Mouse (Mus musculus) bone marrow macrophage, adult 2 months (primary cell): ENCODE results near the gene Prune1.

Experiments
- CTCF ChIP-seq: IDR thresholded peaks from 2 replicates; pipeline ENCODE4 v1.5.1; 2012; ENCODE audit warnings: low read depth, mild to moderate bottlenecking, low read length, moderate library complexity
- POLR2A ChIP-seq: IDR thresholded peaks from 2 replicates; pipeline ENCODE4 v1.6.1; 2012; ENCODE audit warnings: mild to moderate bottlenecking, low read depth, low read length, borderline replicate concordance

DNA sequence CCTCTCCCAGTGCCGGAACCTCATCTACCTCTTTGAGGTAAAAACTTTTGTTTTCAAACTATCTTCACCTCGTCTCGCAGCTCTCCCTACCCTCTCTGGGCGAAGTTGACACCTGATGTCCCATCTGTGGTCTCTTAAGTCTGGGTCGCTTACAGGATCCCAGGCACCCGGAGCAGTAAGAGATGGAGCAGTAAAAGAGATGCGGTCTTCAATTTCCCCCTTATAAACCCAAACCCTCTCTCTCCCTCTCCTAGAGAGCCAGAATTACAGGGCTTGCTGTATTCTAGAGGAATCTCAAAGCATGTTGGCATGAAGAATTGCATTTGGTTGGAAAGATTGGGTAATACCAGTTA, 1.7 kb upstream of the Prune1 start:
- TF ChIP-seq CTCF (no peak), POLR2A (no peak)
